Mouse (Mus musculus): ENCODE data around the gene Nxpe4.

DNA sequence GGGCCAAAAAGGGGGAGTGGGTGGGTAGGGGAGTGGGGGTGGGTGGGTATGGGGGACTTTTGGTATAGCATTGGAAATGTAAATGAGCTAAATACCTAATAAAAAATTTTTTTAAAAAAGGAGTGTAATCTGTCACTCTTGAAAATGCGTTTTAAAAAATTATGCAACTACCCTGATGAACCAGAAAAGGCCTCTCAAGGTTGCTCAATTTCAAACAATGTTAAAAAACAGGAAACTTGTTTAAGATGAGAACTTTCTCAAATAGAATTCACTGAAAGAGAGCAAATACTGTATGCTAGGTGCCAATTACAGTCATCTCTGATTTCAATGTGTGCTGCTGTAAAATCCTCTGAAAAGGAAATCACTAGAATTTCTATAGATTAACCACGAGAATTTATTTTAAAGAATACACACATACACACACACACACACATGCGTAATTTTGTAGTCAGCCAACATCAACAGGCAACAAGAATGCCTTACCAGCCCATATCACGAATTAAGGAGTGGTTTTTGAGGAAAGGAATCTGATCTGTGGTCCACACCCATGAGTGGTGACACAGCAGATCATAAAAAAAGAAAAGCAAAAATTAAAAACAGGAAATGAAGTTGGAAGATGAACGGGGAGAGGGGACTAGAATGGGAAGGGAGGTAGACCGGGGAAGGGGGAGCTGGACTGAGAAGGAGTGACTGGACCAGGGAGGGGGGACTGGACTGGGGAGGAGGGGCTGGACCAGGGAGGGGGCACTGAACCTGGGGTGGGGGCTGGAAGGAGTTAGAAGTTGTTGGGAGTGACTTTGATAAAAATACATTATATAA lies 248.6 kb downstream of the Nxpe4 start:
- TF ChIP-seq POLR2A (IDR thresholded peaks at IDR 0.05; ENCODE audit: borderline replicate concordance, control insufficient read depth, low read depth, low read length) (no peak), CTCF (IDR thresholded peaks at IDR 0.05; ENCODE audit: control insufficient read depth, insufficient read depth, low read length) (no peak)

All from bone marrow, adult 2 months (tissue).